Mouse (Mus musculus): ENCODE measurements around the gene Ccnd1.
"Not testable (repeated sequence)": the region's sequence is repeated elsewhere in the genome, so short reads cannot be mapped to it uniquely, and the experiment has no call there.

Gene Ccnd1

DNA sequence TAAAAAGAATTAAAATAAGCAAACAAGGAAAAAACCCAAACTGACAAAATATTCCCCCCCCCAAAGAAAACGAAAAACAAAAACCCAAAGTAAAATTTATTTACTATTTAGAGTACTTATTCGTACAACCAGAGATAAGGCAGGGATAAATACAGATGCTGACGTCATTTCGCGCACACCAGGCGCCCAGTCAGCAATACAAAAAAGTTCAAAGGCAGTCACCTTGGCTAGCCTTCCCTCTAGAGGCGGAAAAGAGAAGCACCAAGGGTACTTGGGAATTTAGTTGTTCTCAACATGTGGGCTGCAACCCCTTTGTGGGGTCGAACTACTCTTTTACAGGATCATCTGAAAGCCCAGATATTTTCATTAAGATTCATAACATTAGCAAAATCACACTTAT is 31.9 kb downstream of the Ccnd1 start:
- no peak for DNase-seq (ENCODE audit: low spot score in 2 of 2)

- peak; percentile 39 to 86 for DNase-seq (ENCODE audit: low spot score in 2 of 2)
These were observed 32.9 kb downstream of the Ccnd1 start for GRCm38 (mm10) chr7:144906708-144907397.

GRCm38 (mm10) chr7:144905514-144905913 is 34.2 kb downstream of the Ccnd1 start:
- DNase-seq (ENCODE audit: low spot score in 2 of 2), result not testable (repeated sequence)

DNA sequence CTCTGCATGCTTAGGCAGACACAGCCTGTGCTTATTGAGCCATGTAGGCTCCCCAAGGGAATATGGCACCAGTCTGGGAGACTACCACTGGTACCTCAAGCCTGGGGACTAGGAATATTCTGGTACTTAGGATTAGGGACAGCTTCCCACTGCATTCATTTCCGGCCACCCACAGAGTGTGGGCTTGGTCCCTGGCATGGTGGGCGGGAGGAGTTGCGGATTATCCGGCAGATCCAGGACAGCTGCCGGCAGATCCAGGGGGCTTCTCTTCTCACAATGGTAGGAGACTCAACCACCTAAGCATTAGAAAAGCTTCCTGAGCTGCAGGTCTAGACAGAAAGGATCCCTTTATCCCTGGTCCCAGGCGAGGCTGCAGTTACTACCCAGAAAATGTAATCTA is 41.2 kb downstream of the Ccnd1 start:
- no peak for DNase-seq (ENCODE audit: low spot score in 2 of 2)

DNA sequence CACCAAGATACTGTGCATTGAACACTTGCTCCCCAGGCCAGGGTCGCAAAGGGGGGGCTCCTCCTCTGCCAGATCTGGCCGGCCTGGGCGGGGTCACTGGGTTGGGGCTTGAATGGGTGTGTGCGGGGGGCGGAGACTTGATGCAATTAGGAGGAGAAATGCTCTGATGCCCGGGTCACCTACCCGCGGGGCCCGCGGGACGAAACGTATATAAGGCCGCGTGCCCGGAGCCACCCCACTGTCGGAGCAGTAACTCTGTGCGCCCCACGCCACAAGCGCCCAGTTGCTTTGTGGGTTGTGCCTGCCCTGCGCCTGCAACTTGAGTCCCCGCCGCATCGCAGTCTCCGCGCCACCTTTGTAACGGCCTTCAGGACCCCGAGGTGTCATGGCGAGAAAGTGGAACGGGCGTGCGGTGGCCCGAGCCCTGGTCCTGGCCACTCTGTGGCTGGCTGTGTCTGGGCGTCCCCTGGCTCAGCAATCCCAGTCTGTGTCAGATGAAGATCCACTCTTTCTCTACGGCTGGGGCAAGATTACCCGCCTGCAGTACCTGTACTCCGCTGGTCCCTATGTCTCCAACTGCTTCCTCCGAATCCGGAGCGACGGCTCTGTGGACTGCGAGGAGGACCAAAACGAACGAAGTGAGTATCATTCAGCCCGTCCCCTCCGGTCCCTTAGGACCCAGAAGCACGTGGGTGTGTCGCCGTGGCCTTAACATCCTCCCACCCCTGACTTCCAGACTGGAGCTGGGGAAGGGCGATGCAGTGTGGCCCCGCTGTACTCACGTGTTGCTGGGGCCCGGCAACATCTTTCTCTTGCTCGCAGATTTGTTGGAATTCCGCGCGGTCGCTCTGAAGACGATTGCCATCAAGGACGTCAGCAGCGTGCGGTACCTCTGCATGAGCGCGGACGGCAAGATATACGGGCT is 43.2 kb downstream of the Ccnd1 start, which contains the start of gene Fgf15:
Fgf15 (plus strand) TSS at position 238 of the 925 bp plus-strand sequence.
- DNase-seq (ENCODE audit: low spot score in 2 of 2), result no peak

DNA sequence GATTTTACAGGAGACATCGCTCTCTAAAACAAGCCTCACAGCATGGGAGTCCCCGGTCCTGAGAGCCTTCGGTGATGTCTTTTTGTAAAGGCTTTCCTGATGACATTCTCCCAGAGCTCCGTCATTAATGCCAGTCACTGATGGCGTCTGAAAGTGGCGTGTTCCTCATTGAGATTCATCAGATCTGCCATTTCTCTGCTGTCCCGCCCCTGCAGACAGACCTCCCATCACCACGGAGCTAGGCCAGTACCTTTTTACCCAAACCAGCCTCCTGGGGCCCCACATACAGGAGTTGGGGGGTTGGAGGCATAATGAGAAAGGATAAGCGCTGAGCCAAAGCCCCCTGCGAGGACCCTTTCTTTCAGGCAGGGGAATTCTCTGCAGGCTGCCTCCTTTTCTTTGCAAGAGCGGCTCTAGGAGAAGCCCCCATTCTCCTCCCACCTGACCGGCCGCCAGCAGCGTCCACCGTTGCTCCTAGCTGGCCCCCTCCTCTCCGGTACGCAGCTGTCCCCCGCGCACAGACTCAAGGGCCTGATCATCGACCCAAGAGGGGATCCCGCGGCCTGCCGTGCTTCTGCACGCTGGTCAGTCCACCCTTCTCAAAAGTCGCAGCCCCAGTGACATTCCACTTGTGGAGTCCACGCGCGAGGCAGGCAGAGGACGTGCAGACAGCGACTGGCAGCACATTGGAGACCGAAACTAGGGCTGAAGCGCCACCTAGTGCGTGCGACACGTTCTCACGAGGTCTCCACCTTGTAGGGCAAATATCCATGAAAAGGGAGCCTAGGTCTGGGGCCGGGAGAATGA is 44.2 kb downstream of the Ccnd1 start:
- peak; percentile 45 to 76 for DNase-seq (ENCODE audit: low spot score in 2 of 2)

GRCm38 (mm10) chr7:144894706-144895105 is 45.0 kb downstream of the Ccnd1 start:
- no peak for DNase-seq (ENCODE audit: low spot score in 2 of 2)

DNA sequence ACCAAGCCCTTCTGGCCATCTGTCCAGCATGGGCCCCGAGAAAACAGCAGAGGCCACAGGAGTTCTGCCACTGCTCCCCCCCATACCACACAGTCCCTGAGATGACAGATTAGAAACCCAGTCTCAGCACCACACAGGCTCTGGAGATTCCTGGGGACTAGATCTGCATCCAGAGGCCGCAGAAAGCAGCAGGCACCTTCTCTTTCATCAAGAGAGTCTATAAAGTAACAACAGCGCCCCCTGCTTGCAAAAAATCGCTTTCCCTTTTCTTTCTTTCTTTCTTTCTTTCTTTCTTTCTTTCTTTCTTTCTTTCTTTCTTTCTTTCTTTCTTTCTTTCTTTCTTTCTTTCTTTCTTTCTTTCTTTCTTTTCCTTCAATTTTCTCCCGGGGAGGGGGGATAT is 45.5 kb downstream of the Ccnd1 start:
- no peak for DNase-seq (ENCODE audit: low spot score in 2 of 2)

DNA sequence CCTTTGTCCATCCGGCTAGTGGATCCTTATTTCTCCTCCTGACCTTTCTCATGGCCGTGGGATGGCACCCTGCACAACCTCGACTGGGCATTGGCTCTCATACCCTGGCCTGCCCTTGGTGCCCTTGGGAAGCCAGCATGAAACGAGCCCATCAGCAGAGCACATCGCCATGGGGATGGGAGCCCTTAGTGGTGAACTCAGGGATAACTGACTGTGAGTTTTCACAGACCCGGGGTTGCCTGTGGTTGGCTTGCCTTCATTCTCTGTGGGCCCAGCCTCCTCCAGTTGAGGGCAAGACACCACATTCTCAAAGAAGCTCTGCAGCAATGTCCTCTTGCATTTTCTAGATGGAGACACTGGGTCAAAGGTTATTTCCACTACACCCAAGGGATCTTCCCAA is 47.4 kb downstream of the Ccnd1 start:
- no peak for DNase-seq (ENCODE audit: low spot score in 2 of 2)

DNA sequence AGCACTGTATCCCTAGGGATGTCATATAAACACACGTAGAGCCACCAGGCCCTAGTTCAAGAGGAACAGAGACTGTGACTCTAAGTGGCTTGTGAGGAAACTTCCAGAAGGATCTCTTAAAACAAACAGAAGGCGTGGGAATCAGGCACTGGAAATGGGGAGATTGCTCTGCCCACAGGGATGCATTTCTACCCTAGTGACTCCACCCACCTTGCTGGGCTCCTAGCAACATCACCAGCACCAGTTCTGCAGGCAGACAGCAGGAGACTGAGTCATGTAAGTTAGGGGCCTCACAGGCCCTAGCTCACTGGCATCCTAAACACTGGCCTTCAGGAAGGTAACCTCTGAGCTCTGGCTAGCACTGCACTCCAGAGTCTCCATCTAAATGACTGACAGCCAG is 47.9 kb downstream of the Ccnd1 start:
- DNase-seq (ENCODE audit: low spot score in 2 of 2), result no peak

DNA sequence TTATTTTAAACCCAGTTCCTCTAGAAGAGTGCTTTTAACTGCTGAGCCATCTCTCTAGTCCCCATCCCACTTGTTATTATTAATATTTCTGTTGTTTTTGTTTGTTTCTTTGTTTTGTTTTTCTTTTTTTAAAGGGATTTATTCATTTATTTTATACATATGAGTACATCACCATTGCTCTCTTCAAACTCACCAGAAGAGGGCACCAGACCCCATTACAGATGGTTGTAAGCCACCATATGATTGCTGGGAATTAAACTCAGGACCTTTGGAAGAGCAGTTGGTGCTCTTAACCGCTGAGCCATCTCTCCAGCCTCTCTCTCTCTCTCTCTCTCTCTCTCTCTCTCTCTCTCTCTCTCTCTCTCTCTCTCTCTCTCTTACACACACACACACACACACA is 49.1 kb downstream of the Ccnd1 start:
- DNase-seq (ENCODE audit: low spot score in 2 of 2), result not testable (repeated sequence)

DNA sequence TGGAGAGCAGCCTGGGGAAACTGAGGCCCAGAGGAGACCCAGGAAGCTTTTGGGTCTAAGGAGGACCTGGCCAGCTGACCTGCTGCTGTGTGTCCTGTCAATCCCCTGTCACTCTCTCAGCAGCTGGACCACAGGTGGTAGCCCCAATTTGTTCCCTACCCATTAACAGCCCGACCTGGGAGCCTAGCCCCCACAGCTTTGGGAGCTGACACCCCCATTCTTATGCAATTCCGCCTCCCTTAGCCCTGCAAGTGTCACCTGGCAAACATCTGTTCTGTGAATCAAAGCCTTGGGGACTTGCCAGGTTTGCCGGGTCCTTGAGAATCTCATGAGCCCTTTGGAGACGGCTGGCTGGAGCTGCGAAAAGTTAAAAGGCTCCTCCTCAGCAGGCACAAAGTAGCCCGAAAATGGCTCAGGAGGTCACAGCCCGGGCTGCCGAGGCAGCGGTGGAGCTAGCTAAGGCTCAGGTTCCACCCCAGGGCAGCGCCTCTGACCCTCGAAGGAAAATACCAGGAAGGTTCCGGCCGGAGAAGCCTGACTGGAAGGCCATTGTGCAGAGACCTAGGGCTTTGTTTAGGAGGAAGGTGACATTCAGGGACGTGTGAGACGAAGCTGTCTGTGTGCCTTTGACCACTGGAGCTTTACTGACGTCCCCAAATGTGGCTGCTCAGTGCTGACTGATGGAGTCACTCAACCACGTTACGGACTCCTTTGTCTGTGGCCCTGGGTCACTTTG is 51.0 kb downstream of the Ccnd1 start:
- DNase-seq (ENCODE audit: low spot score in 2 of 2), result peak in 1 of 2 experiments; percentile 53

DNA sequence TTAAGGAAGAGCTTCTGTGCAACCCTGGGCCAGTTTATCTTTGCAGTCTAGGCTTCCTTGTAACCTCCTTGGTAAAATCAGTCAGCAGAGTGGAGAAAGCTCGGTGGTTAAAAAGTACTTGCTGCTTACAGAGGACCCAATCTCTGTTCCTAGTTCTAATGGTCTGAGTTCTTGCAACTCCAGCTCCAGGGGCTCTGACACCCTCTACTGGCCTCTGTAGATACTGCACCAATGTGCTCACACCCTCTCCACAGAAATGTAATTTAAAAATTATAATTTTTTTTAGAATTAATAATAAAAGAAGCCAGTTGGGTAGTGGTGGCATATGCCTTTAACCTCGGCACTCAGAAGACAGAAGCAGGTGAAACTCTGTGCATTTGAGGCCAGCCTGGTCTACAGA is 52.1 kb downstream of the Ccnd1 start:
- no peak for DNase-seq (ENCODE audit: low spot score in 2 of 2)

DNA sequence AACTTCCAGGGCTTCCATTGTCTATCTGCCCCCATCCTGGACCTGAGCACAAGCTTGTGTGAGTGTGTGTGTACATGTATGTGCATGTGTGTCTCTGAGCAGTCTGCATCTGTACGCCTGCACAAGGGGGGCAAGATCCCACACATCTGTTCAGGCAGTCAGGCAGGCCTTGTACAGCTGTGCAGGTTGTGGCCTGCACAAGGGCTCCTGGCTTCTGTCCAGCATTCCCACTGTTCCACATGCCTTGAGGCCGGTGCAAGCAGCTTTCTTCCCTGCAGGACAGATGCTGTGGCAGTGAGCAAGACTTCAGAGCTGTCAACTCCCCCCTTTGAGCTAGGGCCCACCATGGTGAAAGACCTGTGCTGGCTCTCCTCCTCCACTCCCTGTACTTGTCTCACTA is 56.6 kb downstream of the Ccnd1 start:
- DNase-seq (ENCODE audit: low spot score in 2 of 2), result no peak
